ENCODE assay signal across 8 mouse cellular contexts in genomic region chr3:144568861-144569361, GRCm38 (mm10). TPM values are rescaled to one million over a fixed set of nuclear protein-coding genes. Genes with fewer than 3 reads are reported as not detected.
DNase-seq lines count a peak whose midpoint lies in the region; ATAC-seq and TF ChIP-seq lines count a peak whose summit lies in the region.

No protein-coding gene starts in this region.

- H3K9me3 ChIP-seq in ES-E14 (ENCODE audit: control insufficient read depth, insufficient read depth, low read depth, low read length), result no peaks in the 10 kb centered on the region
- H3K9me3 ChIP-seq in forebrain, embryonic 16.5 days (ENCODE audit: control insufficient read depth, low read length), result no peaks in the 10 kb centered on the region
- no peaks in the 10 kb centered on the region for H3K9me3 ChIP-seq in midbrain, embryonic 12.5 days

- DNase-seq in embryo, embryonic 10 days (ENCODE audit: low spot score), result peak; percentile 52
- DNase-seq in embryo, embryonic 9.5 days (ENCODE audit: extremely low spot score), result no peak
- DNase-seq in ES-E14 (ENCODE audit: low read depth, low spot score), result no peak
- peak; percentile 29 for DNase-seq in kidney, postnatal 10 days
- no peak for DNase-seq in Muller cell, postnatal 12 days (ENCODE audit: inconsistent ontology term)
- no peak for DNase-seq in right cerebral cortex, postnatal 25 days

- H3K27ac ChIP-seq in ES-E14 (ENCODE audit: insufficient read depth, low read depth, low read length, poor library complexity, severe bottlenecking), result no peak overlapping the region
- H3K27ac ChIP-seq in forebrain, embryonic 16.5 days (ENCODE audit: low read length), result no peak overlapping the region
- H3K27ac ChIP-seq in midbrain, embryonic 12.5 days (replicated peaks), result peak overlapping the region; percentile 87

- peak overlapping the region; percentile 68 for H3K4me2 ChIP-seq in forebrain, embryonic 16.5 days (ENCODE audit: low read length)
- H3K4me2 ChIP-seq in midbrain, embryonic 12.5 days (replicated peaks), result peak overlapping the region; percentile 82

- H3K4me1 ChIP-seq in ES-E14 (ENCODE audit: control insufficient read depth in 2 of 2, insufficient read depth in 2 of 2, low read length in 2 of 2, poor library complexity in 1 of 2), result peaks cover 3 to 7% of the 10 kb centered on the region in 2 experiments; a peak in 2 of 4 replicates
- H3K4me1 ChIP-seq in forebrain, embryonic 16.5 days (replicated peaks; ENCODE audit: control insufficient read depth, insufficient read depth, low read length), result peaks cover 20% of the 10 kb centered on the region
- H3K4me1 ChIP-seq in midbrain, embryonic 12.5 days, result peaks cover 24% of the 10 kb centered on the region

- peak overlapping the region; percentile 92 to 95 for H3K4me3 ChIP-seq in ES-E14 (ENCODE audit: insufficient read depth in 1 of 2, low read depth in 1 of 2, low read length in 2 of 2, poor library complexity in 1 of 2, severe bottlenecking in 1 of 2)
- H3K4me3 ChIP-seq in forebrain, embryonic 16.5 days (replicated peaks; ENCODE audit: low read length), result peak overlapping the region; percentile 73
- peak overlapping the region; percentile 66 for H3K4me3 ChIP-seq in midbrain, embryonic 12.5 days

- peaks cover 4% of the 10 kb centered on the region for H3K36me3 ChIP-seq in ES-E14 (ENCODE audit: control insufficient read depth, insufficient read depth, low read length, poor library complexity, severe bottlenecking)
- no peaks in the 10 kb centered on the region for H3K36me3 ChIP-seq in forebrain, embryonic 16.5 days (ENCODE audit: control insufficient read depth, insufficient read depth)
- H3K36me3 ChIP-seq in midbrain, embryonic 12.5 days, result no peaks in the 10 kb centered on the region; the same call in 1 of the 2 replicates

- 0% methylated on average over 21 of the region's 21 CpGs for WGBS in forebrain, embryonic 16.5 days
- under 1% methylated on average over 21 of the region's 21 CpGs for WGBS in midbrain, embryonic 12.5 days

- in situ Hi-C loops in ES-E14 (cut with MboI; ENCODE audit: low sequenced_read_pairs in 2 of 2, unreplicated experiment in 2 of 2), result no loop called here

- no peak for ATAC-seq in forebrain, embryonic 16.5 days
- no peak for ATAC-seq in midbrain, embryonic 12.5 days (ENCODE audit: low FRiP score, low read depth)

- H3K27me3 ChIP-seq in forebrain, embryonic 16.5 days (replicated peaks; ENCODE audit: control insufficient read depth, insufficient read depth, low read length), result no peaks in the 10 kb centered on the region
- H3K27me3 ChIP-seq in midbrain, embryonic 12.5 days, result no peaks in the 10 kb centered on the region

- peak overlapping the region; percentile 92 for H3K9ac ChIP-seq in ES-E14 (ENCODE audit: insufficient read depth, low read depth, low read length, poor library complexity, severe bottlenecking)
- peak overlapping the region; percentile 86 for H3K9ac ChIP-seq in forebrain, embryonic 16.5 days (replicated peaks; ENCODE audit: low read depth, low read length)
- H3K9ac ChIP-seq in midbrain, embryonic 12.5 days (replicated peaks), result peak overlapping the region; percentile 79

TF ChIP-seq in ES-E14, 5 proteins besides CTCF, POLR2A, EP300 and RAD21:
- TF ChIP-seq ZNF384 (IDR thresholded peaks at IDR 0.05; ENCODE audit: low read depth, low read length) (no peak), HCFC1 (IDR thresholded peaks at IDR 0.05; ENCODE audit: borderline replicate concordance, insufficient read depth, low read length) (no peak), ZC3H11A (IDR thresholded peaks at IDR 0.05; ENCODE audit: borderline replicate concordance, low read depth, low read length) (no peak), MAFK (IDR thresholded peaks at IDR 0.05; ENCODE audit: insufficient read depth, low read depth, low read length) (no peak), CHD2 (IDR thresholded peaks at IDR 0.05; ENCODE audit: low read depth, low read length) (no peak)

RNA-seq across cellular contexts. Expression of gene Hs2st1, which starts 1.1 kb away (rescaled TPM):
- 29.2 and 29.9 TPM in 2 replicates for total RNA-seq in ES-E14 (2012; rRNA removed)
- polyA plus RNA-seq in forebrain, embryonic 16.5 days (2015; fragmentation: Nextera tagmentation; extraction: Ambion mirVana), result 16.3 and 17.7 TPM in 2 replicates
- polyA plus RNA-seq in midbrain, embryonic 12.5 days (2016; fragmentation: Nextera tagmentation; extraction: Ambion mirVana), result 25.1 and 29.2 TPM in 2 replicates

RNA-seq across cellular contexts. Expression of gene Selenof, which starts 1.2 kb away (rescaled TPM):
- 513 and 583 TPM in 2 replicates for total RNA-seq in ES-E14 (2012; rRNA removed)
- polyA plus RNA-seq in forebrain, embryonic 16.5 days (2015; fragmentation: Nextera tagmentation; extraction: Ambion mirVana), result 538 and 568 TPM in 2 replicates
- polyA plus RNA-seq in midbrain, embryonic 12.5 days (2016; fragmentation: Nextera tagmentation; extraction: Ambion mirVana), result 460 and 470 TPM in 2 replicates

Comparison
In these comparisons a context has a peak if more than half of its experiments do, and no peak if none do; other contexts are left out.
1. DNase-seq: peak in embryo, embryonic 10 days (single experiment) and kidney, postnatal 10 days (single experiment); none in embryo, embryonic 9.5 days (single experiment), ES-E14 (single experiment), Muller cell, postnatal 12 days (single experiment) and right cerebral cortex, postnatal 25 days (single experiment).
2. Peak in every context shown above with its lines, with median percentiles within 50 percentile points of each other: H3K4me3 ChIP-seq and H3K9ac ChIP-seq.